Mouse (Mus musculus) small intestine, adult 2 months (tissue): ENCODE measurements around the gene Pheta2. TPM values are rescaled to one million over a fixed set of nuclear protein-coding genes. Genes with fewer than 3 reads are reported as not detected.

Source experiments
- H3K27ac ChIP-seq: fragments of 200-500 bp; 2 replicates; pipeline ENCODE4 v1.5.1; 2012; ENCODE audit warnings: low read depth, low read length, control low read depth, inconsistent platforms; ENCODE audit not compliant: insufficient read depth
- H3K27me3 ChIP-seq: fragments of 200-500 bp; 2 replicates; pipeline ENCODE4 v1.6.1; 2012; ENCODE audit warnings: mild to moderate bottlenecking, moderate library complexity, low read length, inconsistent platforms; ENCODE audit not compliant: control insufficient read depth, insufficient read depth
- H3K36me3 ChIP-seq: fragments of 200-500 bp; 2 replicates; pipeline ENCODE4 v1.6.1; 2012; ENCODE audit warnings: mild to moderate bottlenecking, low read length, control low read depth, inconsistent platforms; ENCODE audit not compliant: control insufficient read depth, insufficient read depth
- H3K4me1 ChIP-seq: fragments of 200-500 bp; 2 replicates; pipeline ENCODE4 v1.6.1; 2012; ENCODE audit warnings: low read length, inconsistent platforms, mixed read lengths; ENCODE audit not compliant: control insufficient read depth, insufficient read depth, insufficient read length
- H3K4me3 ChIP-seq: fragments of 200-500 bp; 2 replicates; pipeline ENCODE4 v1.5.1; 2012; ENCODE audit warnings: low read depth, mild to moderate bottlenecking, control low read depth, inconsistent platforms, low read length, moderate library complexity
- CTCF ChIP-seq: fragments of 200-500 bp; IDR thresholded peaks from 2 replicates; pipeline ENCODE4 v1.5.1; 2012; ENCODE audit warnings: low read depth, mild to moderate bottlenecking, control low read depth, inconsistent platforms, low read length, moderate library complexity, mixed read lengths; ENCODE audit not compliant: insufficient replicate concordance, insufficient read length; ENCODE audit errors: extremely low read depth
- POLR2A ChIP-seq: fragments of 200-500 bp; IDR thresholded peaks from 2 replicates; pipeline ENCODE4 v1.6.1; 2012; ENCODE audit warnings: low read depth, mild to moderate bottlenecking, control low read depth, inconsistent platforms, low read length, moderate library complexity
- WGBS: fragments of 180-500 bp; shearing (Covaris S2); methylation state at CpG from one replicate; pipeline ENCODE4 v1.1.7; 2018; 5-methylcytosine and 5-hydroxymethylcytosine counted together
- polyA plus RNA-seq: library from polyadenylated mRNA; depleted of rRNA; stranded (reverse); fragments of >200 nt; gene quantifications from 2 replicates; pipeline ENCODE4 v1.2.3, GENCODE M21; 2012; rRNA removed

Pheta2 gene
- polyA plus RNA-seq, result 0.42 and 0.56 TPM in 2 replicates

GRCm38 (mm10) chr15:82338593-82339112 lies at the start of gene Pheta2, which contains the start of the genes Naga and Smdt1:
Pheta2 (plus strand) TSS chr15:82338942.
Naga (minus strand) TSS chr15:82338925.
Smdt1 (plus strand) TSS chr15:82338959.
- under 1% methylated on average over 41 of the region's 41 CpGs for WGBS
- peaks cover 29% of the 10 kb centered on the region for H3K36me3 ChIP-seq
- peak within 1 kb of the TSS; percentile 71 for H3K4me3 ChIP-seq
- H3K4me1 ChIP-seq, result peaks cover 19% of the 10 kb centered on the region
- TF ChIP-seq CTCF (no peak), POLR2A (peak; percentile 31; the same call in 1 of the 2 replicates)
- H3K27ac ChIP-seq, result peak within 1 kb of the TSS; percentile 39
- H3K27me3 ChIP-seq, result 0 out of 2 replicates have a peak, but pooled peaks cover 3% of the 10 kb centered on the region

- peaks cover 7% of the 10 kb centered on the region for H3K27me3 ChIP-seq
- no peak overlapping the region for H3K27ac ChIP-seq
- H3K36me3 ChIP-seq, result no peaks in the 10 kb centered on the region
- TF ChIP-seq POLR2A (no peak), CTCF (no peak)
- no peaks in the 10 kb centered on the region for H3K4me1 ChIP-seq
- H3K4me3 ChIP-seq, result no peak overlapping the region
- 35% methylated on average over 7 of the region's 7 CpGs for WGBS
These were observed 48.5 kb upstream of the Pheta2 start for GRCm38 (mm10) chr15:82290252-82290651.

GRCm38 (mm10) chr15:82292851-82293250 lies 45.9 kb upstream of the Pheta2 start:
- H3K4me1 ChIP-seq, result no peaks in the 10 kb centered on the region
- no peak overlapping the region for H3K4me3 ChIP-seq
- WGBS, result 20% methylated on average over 5 of the region's 5 CpGs
- H3K27me3 ChIP-seq, result peaks cover 4% of the 10 kb centered on the region; the same call in 1 of the 2 replicates
- no peak for TF ChIP-seq POLR2A
- no peak for TF ChIP-seq CTCF
- H3K36me3 ChIP-seq, result no peaks in the 10 kb centered on the region
- no peak overlapping the region for H3K27ac ChIP-seq

- Histone ChIP-seq H3K4me1 (no peaks in the 10 kb centered on the region), H3K27ac (no peak overlapping the region), H3K4me3 (no peak overlapping the region), H3K36me3 (no peaks in the 10 kb centered on the region), H3K27me3 (peaks cover 4% of the 10 kb centered on the region; the same call in 1 of the 2 replicates)
- WGBS, result 16% methylated on average over 7 of the region's 7 CpGs
- no peak for TF ChIP-seq POLR2A
- no peak for TF ChIP-seq CTCF
These were observed 45.5 kb upstream of the Pheta2 start for GRCm38 (mm10) chr15:82293271-82293711.

GRCm38 (mm10) chr15:82294059-82294458 lies 44.7 kb upstream of the Pheta2 start:
- Histone ChIP-seq H3K27ac (no peak overlapping the region), H3K4me3 (no peak overlapping the region), H3K4me1 (no peaks in the 10 kb centered on the region), H3K36me3 (no peaks in the 10 kb centered on the region), H3K27me3 (peaks cover 4% of the 10 kb centered on the region; the same call in 1 of the 2 replicates)
- TF ChIP-seq POLR2A (no peak), CTCF (no peak)
- 38% methylated on average over 8 of the region's 8 CpGs for WGBS

- WGBS, result 56% methylated on average over 39 of the region's 39 CpGs
- Histone ChIP-seq H3K4me1 (no peaks in the 10 kb centered on the region), H3K36me3 (no peaks in the 10 kb centered on the region), H3K27me3 (peaks cover 4% of the 10 kb centered on the region; the same call in 1 of the 2 replicates), H3K27ac (no peak within 1 kb of the TSS), H3K4me3 (no peak within 1 kb of the TSS)
- TF ChIP-seq POLR2A (no peak), CTCF (no peak)
These were observed 39.8 kb upstream of the Pheta2 start, which contains the start of gene Wbp2nl for GRCm38 (mm10) chr15:82298764-82299561. Wbp2nl (plus strand) TSS chr15:82298954.

- Histone ChIP-seq H3K27me3 (no peaks in the 10 kb centered on the region), H3K27ac (no peak overlapping the region), H3K4me3 (no peak overlapping the region), H3K4me1 (no peaks in the 10 kb centered on the region), H3K36me3 (no peaks in the 10 kb centered on the region)
- TF ChIP-seq CTCF (no peak), POLR2A (no peak)
- WGBS, result 30% methylated on average over 3 of the region's 3 CpGs
These were observed 31.6 kb upstream of the Pheta2 start for GRCm38 (mm10) chr15:82307107-82307506.
